Comparison of ENCODE assay signal across 8 mouse cellular contexts in the genomic region with DNA sequence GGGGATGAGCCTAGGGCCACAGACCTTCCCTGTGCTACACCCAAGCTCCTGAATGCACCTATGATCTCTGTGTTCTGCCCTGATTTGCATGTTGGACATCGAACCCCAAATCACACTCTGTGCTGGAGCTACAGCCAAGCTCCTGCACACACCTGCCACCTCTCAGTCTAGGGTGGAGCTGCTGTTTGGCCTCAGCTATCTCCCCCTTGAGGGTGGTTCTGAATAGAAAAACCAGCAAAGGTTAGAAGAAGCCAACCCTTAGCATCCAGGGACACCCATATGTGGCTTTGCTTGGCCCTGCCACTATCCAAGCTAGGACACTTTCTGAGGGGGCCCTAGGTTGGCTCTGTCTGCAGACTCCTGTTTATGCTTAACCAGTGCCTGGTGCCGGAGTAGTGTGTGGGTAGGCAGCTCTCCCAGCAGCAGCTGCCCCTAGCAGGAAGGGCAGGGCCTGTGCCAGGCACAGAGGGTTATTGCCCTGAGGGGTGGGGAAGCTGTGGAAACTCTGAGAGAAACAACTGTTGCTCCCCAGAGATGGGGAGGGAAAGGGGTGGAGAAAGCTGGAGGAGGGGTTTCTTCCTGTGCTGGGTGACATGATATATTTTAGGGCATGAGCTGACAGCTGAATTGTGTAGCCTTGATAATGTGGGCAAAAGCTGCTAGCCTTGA. TPM values are rescaled to one million over a fixed set of nuclear protein-coding genes. Genes with fewer than 3 reads are reported as not detected.
DNase-seq lines count a peak whose midpoint lies in the region; ATAC-seq and TF ChIP-seq lines count a peak whose summit lies in the region.

No protein-coding gene starts in this region.

- 65% methylated on average over 2 of the region's 2 CpGs for WGBS in embryonic facial prominence, embryonic 10.5 days
- 41% methylated on average over 2 of the region's 2 CpGs for WGBS in kidney, postnatal 0 days

- H3K36me3 ChIP-seq in embryonic facial prominence, embryonic 10.5 days (replicated peaks) = no peaks in the 10 kb centered on the region
- no peaks in the 10 kb centered on the region for H3K36me3 ChIP-seq in kidney, postnatal 0 days (ENCODE audit: insufficient read depth, low read length)

- H3K9ac ChIP-seq in kidney, postnatal 0 days (ENCODE audit: low read depth, low read length) = no peak overlapping the region

- H3K4me1 ChIP-seq in embryonic facial prominence, embryonic 10.5 days = peaks cover 21% of the 10 kb centered on the region
- peaks cover 7% of the 10 kb centered on the region for H3K4me1 ChIP-seq in kidney, postnatal 0 days (replicated peaks; ENCODE audit: insufficient read depth, low read length)

- no peak for TF ChIP-seq CTCF in kidney, postnatal 0 days (IDR thresholded peaks at IDR 0.05; ENCODE audit: low read depth)

- DNase-seq in ovary, adult 18-20 months (ENCODE audit: low spot score) = peak; percentile 39
- DNase-seq in ovary, postnatal 14 days (ENCODE audit: low spot score) = no peak
- DNase-seq in embryonic facial prominence, embryonic 10.5 days (ENCODE audit: low spot score) = no peak
- DNase-seq in kidney, postnatal 0 days (ENCODE audit: low spot score) = no peak
- DNase-seq in retina, embryonic 14.5 days (ENCODE audit: low spot score) = no peak
- DNase-seq in spleen, postnatal 14 days (ENCODE audit: low spot score in 2 of 2) = no peak

- no peaks in the 10 kb centered on the region for H3K27me3 ChIP-seq in embryonic facial prominence, embryonic 10.5 days (replicated peaks; ENCODE audit: low read depth, poor library complexity, severe bottlenecking)
- H3K27me3 ChIP-seq in kidney, postnatal 0 days (ENCODE audit: insufficient read depth, low read length) = no peaks in the 10 kb centered on the region

- peak overlapping the region; percentile 48 for H3K27ac ChIP-seq in embryonic facial prominence, embryonic 10.5 days (replicated peaks)
- peak overlapping the region; percentile 55 for H3K27ac ChIP-seq in kidney, postnatal 0 days

- ATAC-seq in kidney, postnatal 0 days (replicated peaks; ENCODE audit: low FRiP score, low read depth) = 0 out of 2 replicates have a peak, but pooled peaks have one; percentile 33
- ATAC-seq in megakaryocyte-erythroid progenitor cell, adult 5-6 weeks (replicated peaks; ENCODE audit: low FRiP score, low TSS enrichment, poor library complexity, severe bottlenecking) = peak; percentile 19; the same call in 1 of the 2 replicates
- ATAC-seq in cerebellum, adult (ENCODE audit: insufficient number of reproducible peaks, low FRiP score, low TSS enrichment) = no peak

- H3K4me2 ChIP-seq in kidney, postnatal 0 days (ENCODE audit: low read length) = no peak overlapping the region

- H3K9me3 ChIP-seq in embryonic facial prominence, embryonic 10.5 days = no peaks in the 10 kb centered on the region
- no peaks in the 10 kb centered on the region for H3K9me3 ChIP-seq in kidney, postnatal 0 days (replicated peaks; ENCODE audit: low read length)

- no peak overlapping the region for H3K4me3 ChIP-seq in embryonic facial prominence, embryonic 10.5 days
- H3K4me3 ChIP-seq in kidney, postnatal 0 days (replicated peaks; ENCODE audit: low read depth, low read length) = no peak overlapping the region

RNA-seq across cellular contexts. Expression of gene Slc6a6, which starts 23.9 kb away (rescaled TPM):
- 55.5 and 59.2 TPM in 2 replicates for polyA plus RNA-seq in embryonic facial prominence, embryonic 10.5 days (2016; fragmentation: Nextera tagmentation; extraction: Ambion mirVana)
- polyA plus RNA-seq in kidney, postnatal 0 days (2015; fragmentation: Nextera tagmentation; extraction: Ambion mirVana) = 106 and 121 TPM in 2 replicates
- 34.0 and 48.8 TPM in 2 replicates for total RNA-seq in megakaryocyte-erythroid progenitor cell, adult 5-6 weeks (2014; fragmentation: Nextera tagmentation)
- total RNA-seq in megakaryocyte-erythroid progenitor cell, adult 5-6 weeks (2017) = 19.8 and 21.3 TPM in 2 replicates
